Mouse (Mus musculus) heart, embryonic 11.5 days (tissue): ENCODE results near the gene Pcsk4. TPM values are rescaled to one million over a fixed set of nuclear protein-coding genes. Genes with fewer than 3 reads are reported as not detected.

Source experiments
- ATAC-seq: fragments of 200-750 bp; cut with Nextera tagmentation; replicated peaks from 2 replicates; pipeline ENCODE4 v1.8.0; 2017; ENCODE audit warnings: moderate library complexity; ENCODE audit not compliant: insufficient number of reproducible peaks, low FRiP score, low TSS enrichment
- H3K27ac ChIP-seq: fragments of 300-500 bp; sonication (generic); 2 replicates; pipeline ENCODE4 v1.5.1; 2014; ENCODE audit warnings: mild to moderate bottlenecking, low read depth, low read length
- H3K27me3 ChIP-seq: fragments of 300-500 bp; sonication (generic); 2 replicates; pipeline ENCODE4 v1.6.1; 2014; ENCODE audit warnings: mild to moderate bottlenecking, low read length, mixed read lengths; ENCODE audit not compliant: control insufficient read depth, insufficient read depth
- H3K36me3 ChIP-seq: fragments of 300-500 bp; sonication (generic); 2 replicates; pipeline ENCODE4 v1.6.1; 2014; ENCODE audit warnings: mild to moderate bottlenecking, low read length, moderate library complexity, mixed read lengths; ENCODE audit not compliant: control insufficient read depth, insufficient read depth
- H3K4me1 ChIP-seq: fragments of 300-500 bp; sonication (generic); 2 replicates; pipeline ENCODE4 v1.6.1; 2014; ENCODE audit warnings: low read length; ENCODE audit not compliant: control insufficient read depth, insufficient read depth
- H3K4me2 ChIP-seq: fragments of 300-500 bp; sonication (generic); 2 replicates; pipeline ENCODE4 v1.6.1; 2014; ENCODE audit warnings: mild to moderate bottlenecking, moderate library complexity
- H3K4me3 ChIP-seq: fragments of 300-500 bp; sonication (generic); 2 replicates; pipeline ENCODE4 v1.5.1; 2014; ENCODE audit warnings: low read depth, low read length
- H3K9ac ChIP-seq: fragments of 300-500 bp; sonication (generic); 2 replicates; pipeline ENCODE4 v1.6.1; 2014; ENCODE audit warnings: mild to moderate bottlenecking, low read depth, low read length, moderate library complexity
- H3K9me3 ChIP-seq: fragments of 300-500 bp; sonication (generic); replicated peaks from 2 replicates; pipeline ENCODE4 v1.6.1; 2016; ENCODE audit warnings: low read length; ENCODE audit not compliant: control insufficient read depth
- WGBS: fragments of 180-500 bp; shearing (Covaris S2); extraction: QIAGEN DNeasy Blood & Tissue Kit; methylation state at CpG from one replicate; pipeline ENCODE4 v1.1.7; 2014; ENCODE audit not compliant: insufficient replicate concordance; 5-methylcytosine and 5-hydroxymethylcytosine counted together
- polyA plus RNA-seq: library from polyadenylated mRNA; unstranded; fragments of >200 nt; fragmentation: Nextera tagmentation; extraction: Ambion mirVana; gene quantifications from 2 replicates; pipeline ENCODE4 v1.2.1, GENCODE M21; 2014

The Pcsk4 gene
- polyA plus RNA-seq, 1 experiment from 2014 or later: 1.6 TPM

- Histone ChIP-seq H3K9ac (no peak overlapping the region), H3K27me3 (peaks cover 91% of the 10 kb centered on the region), H3K36me3 (no peaks in the 10 kb centered on the region), H3K4me2 (peak overlapping the region; percentile 12), H3K4me1 (peaks cover 43% of the 10 kb centered on the region), H3K4me3 (no peak overlapping the region), H3K27ac (peak overlapping the region; percentile 66; the same call in 1 of the 2 replicates), H3K9me3 (no peaks in the 10 kb centered on the region)
- ATAC-seq: no peak
- WGBS: 23% methylated on average over 9 of the region's 9 CpGs
Measured at GRCm38 (mm10) chr10:80344131-80344661, 14.9 kb upstream of the Pcsk4 start.

GRCm38 (mm10) chr10:80343425-80343895 is 14.2 kb upstream of the Pcsk4 start:
- WGBS: 28% methylated on average over 13 of the region's 13 CpGs
- peaks cover 36% of the 10 kb centered on the region for H3K4me1 ChIP-seq
- no peaks in the 10 kb centered on the region for H3K36me3 ChIP-seq
- no peak overlapping the region for H3K9ac ChIP-seq
- H3K4me3 ChIP-seq: peak overlapping the region; percentile 38; the same call in 1 of the 2 replicates
- peaks cover 86% of the 10 kb centered on the region for H3K27me3 ChIP-seq
- H3K27ac ChIP-seq: peak overlapping the region; percentile 22; the same call in 1 of the 2 replicates
- no peaks in the 10 kb centered on the region for H3K9me3 ChIP-seq
- ATAC-seq: 0 out of 2 replicates have a peak, but pooled peaks have one; percentile 6
- peak overlapping the region; percentile 59 for H3K4me2 ChIP-seq

- ATAC-seq: peak; percentile 16; the same call in 1 of the 2 replicates
- H3K4me1 ChIP-seq: peaks cover 32% of the 10 kb centered on the region
- peak overlapping the region; percentile 59 for H3K4me2 ChIP-seq
- H3K27me3 ChIP-seq: peaks cover 81% of the 10 kb centered on the region
- peak overlapping the region; percentile 38 for H3K4me3 ChIP-seq
- 0 out of 2 replicates have a peak overlapping the region, but pooled peaks have one; percentile 28 for H3K9ac ChIP-seq
- no peaks in the 10 kb centered on the region for H3K36me3 ChIP-seq
- H3K9me3 ChIP-seq: no peaks in the 10 kb centered on the region
- no peak overlapping the region for H3K27ac ChIP-seq
- under 1% methylated on average over 26 of the region's 33 CpGs for WGBS
Measured at GRCm38 (mm10) chr10:80342749-80343424, 13.6 kb upstream of the Pcsk4 start.

DNA sequence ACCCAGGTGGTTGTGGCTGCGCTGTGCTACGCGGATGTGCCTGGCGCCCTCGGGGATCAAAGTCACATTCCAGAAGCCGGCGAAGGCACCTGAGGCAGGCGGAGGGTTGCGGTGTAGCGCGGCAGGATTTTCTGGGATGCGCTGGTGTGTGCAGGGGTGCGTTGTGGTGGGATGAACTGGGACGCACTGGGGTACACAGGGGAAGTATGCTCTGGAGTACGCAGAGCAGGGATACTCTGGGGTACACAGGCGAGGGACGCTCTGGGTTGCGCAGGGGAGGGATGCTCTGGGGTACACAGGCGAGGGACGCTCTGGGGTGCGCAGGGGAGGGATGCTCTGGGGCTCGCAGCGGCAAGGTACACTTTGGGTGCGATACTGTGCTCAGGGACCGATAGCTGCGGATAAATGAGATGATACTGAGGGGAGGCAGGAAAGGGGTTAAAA is 13.0 kb upstream of the Pcsk4 start:
- Histone ChIP-seq H3K4me3 (peak overlapping the region; percentile 38), H3K9me3 (no peaks in the 10 kb centered on the region), H3K4me2 (peak overlapping the region; percentile 59), H3K27me3 (peaks cover 75% of the 10 kb centered on the region), H3K4me1 (peaks cover 28% of the 10 kb centered on the region), H3K9ac (no peak overlapping the region), H3K27ac (no peak overlapping the region), H3K36me3 (no peaks in the 10 kb centered on the region)
- 1% methylated on average over 26 of the region's 26 CpGs for WGBS
- ATAC-seq: no peak

DNA sequence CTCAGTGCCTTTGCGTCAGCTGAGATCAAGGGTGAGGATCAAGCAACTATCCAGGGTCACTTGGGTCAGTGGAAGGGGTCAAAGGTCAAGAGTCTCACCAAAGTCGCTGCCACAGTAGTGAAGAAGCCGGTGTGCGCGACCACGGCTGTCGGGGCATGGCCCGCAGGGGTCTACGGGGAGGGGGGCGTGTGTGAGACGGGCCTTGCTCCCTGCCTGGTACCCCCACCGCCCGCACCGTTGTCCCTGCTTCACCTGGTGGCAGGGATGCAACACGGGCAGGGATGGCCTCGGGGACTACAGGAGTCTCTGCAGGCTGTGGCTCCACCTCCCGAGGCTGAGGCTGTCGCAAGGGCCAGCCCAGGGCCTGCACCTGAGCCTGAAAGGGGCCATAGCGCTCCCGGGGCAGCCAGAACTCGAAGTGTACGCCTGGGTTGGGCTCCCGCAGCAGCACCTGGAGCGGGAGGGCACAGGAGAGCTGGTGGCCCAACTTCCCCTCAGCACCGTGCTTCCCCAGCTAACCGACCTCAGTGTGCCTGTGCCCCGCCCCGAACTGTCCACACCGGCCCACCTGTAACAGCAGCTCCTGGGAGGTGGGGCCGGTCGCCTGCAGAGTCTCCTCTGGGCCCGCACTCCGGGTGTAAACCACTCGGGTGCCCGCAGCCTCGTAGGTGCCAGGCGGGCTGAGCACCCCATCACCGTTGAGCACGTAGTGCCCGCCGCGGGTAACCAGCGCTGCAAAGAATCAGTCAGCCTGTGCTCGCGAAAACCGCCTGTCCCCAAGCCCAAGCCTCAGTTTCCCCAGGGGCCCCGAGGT is 12.4 kb upstream of the Pcsk4 start:
- Histone ChIP-seq H3K27me3 (peaks cover 75% of the 10 kb centered on the region), H3K9ac (no peak overlapping the region), H3K4me2 (peak overlapping the region; percentile 59), H3K27ac (no peak overlapping the region), H3K4me3 (peak overlapping the region; percentile 38), H3K9me3 (no peaks in the 10 kb centered on the region), H3K4me1 (peaks cover 28% of the 10 kb centered on the region), H3K36me3 (no peaks in the 10 kb centered on the region)
- ATAC-seq: no peak
- WGBS: 4% methylated on average over 46 of the region's 47 CpGs

DNA sequence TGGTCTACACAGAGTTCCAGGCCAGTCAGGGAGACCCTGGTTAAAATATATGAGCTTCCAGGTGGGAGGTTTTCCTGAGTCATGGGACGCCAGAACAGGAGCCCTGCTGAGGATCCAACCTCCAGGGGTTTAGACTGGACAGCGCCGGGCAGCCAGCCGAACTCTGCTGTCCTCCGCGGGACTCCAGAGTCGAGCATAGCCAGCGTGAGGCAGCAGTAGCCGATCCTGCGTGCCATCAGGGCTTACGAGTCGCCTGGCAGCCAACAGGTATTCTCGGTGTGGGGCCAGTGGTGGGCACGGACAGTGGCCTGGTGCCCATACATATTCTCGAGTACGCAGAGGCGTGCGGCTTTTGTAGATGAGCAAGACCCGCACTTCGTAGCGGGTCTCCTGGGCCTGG is 11.7 kb upstream of the Pcsk4 start:
- ATAC-seq: no peak
- H3K4me3 ChIP-seq: no peak overlapping the region
- no peaks in the 10 kb centered on the region for H3K36me3 ChIP-seq
- H3K9me3 ChIP-seq: no peaks in the 10 kb centered on the region
- peaks cover 28% of the 10 kb centered on the region for H3K4me1 ChIP-seq
- H3K9ac ChIP-seq: no peak overlapping the region
- H3K4me2 ChIP-seq: no peak overlapping the region
- peaks cover 74% of the 10 kb centered on the region for H3K27me3 ChIP-seq
- no peak overlapping the region for H3K27ac ChIP-seq
- WGBS: 18% methylated on average over 21 of the region's 21 CpGs

DNA sequence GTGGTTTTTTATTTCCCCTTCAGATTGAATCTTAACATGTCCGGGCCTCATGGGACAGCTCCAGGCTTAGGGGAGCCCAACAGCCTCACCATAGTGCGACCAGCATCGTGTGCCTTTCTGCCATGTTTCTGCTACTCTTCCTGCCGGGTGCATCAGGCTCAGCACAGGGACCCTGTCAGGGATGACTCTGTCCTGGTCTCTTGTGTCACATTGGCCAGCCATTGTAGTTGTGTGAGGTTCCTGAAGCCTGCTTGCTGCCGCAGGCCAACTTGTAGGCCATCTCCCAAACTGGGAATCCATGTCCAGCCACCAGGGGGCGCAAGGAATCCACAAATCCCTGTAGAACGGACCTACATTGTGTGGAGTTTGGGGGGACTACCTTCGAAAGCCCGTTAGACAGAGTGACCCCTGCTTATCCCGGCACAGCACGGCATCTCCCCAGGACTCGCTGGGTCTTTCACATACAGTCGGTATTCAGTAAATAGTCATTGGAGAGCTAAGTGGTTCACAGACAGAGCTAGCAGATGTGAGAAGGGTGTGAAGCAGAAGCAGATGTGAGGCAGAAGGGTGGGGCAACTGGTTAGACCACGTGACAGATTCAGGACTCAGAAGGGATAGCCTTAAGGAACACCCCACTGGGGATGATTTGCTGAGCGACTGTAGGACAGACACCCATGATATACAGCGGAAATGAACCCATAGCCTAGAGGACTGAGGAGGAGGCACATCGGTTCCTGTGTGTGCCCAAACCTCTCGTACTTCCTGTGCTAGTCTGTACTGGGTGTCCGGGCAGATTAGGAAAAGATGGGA is 10.8 kb upstream of the Pcsk4 start:
- Histone ChIP-seq H3K36me3 (no peaks in the 10 kb centered on the region), H3K9ac (no peak overlapping the region), H3K9me3 (no peaks in the 10 kb centered on the region), H3K27ac (no peak overlapping the region), H3K4me1 (peaks cover 28% of the 10 kb centered on the region), H3K4me2 (peak overlapping the region; percentile 33), H3K4me3 (no peak overlapping the region), H3K27me3 (peaks cover 70% of the 10 kb centered on the region)
- 24% methylated on average over 19 of the region's 19 CpGs for WGBS
- 0 out of 2 replicates have a peak, but pooled peaks have one; percentile 10 for ATAC-seq

- peaks cover 42% of the 10 kb centered on the region for H3K27me3 ChIP-seq
- no peak overlapping the region for H3K9ac ChIP-seq
- H3K4me1 ChIP-seq: no peaks in the 10 kb centered on the region; the same call in 1 of the 2 replicates
- H3K27ac ChIP-seq: no peak overlapping the region
- H3K9me3 ChIP-seq: no peaks in the 10 kb centered on the region
- H3K4me3 ChIP-seq: no peak overlapping the region
- no peak overlapping the region for H3K4me2 ChIP-seq
- WGBS: 85% methylated on average over 12 of the region's 12 CpGs
- ATAC-seq: no peak
- H3K36me3 ChIP-seq: no peaks in the 10 kb centered on the region
Measured at GRCm38 (mm10) chr10:80336263-80336662, 7.0 kb upstream of the Pcsk4 start.
